Mouse (Mus musculus): Measurements from ENCODE around the gene Ahrr. TPM values are rescaled to one million over a fixed set of nuclear protein-coding genes. Genes with fewer than 3 reads are reported as not detected.

Gene Ahrr
- polyA plus RNA-seq, 1 experiment from 2014 or later, result 1.4 TPM

Other genes with a start within 250 kb of the Ahrr start
- gene Cep72, start 230.0 kb downstream of the Ahrr start, polyA plus RNA-seq (2016; fragmentation: Nextera tagmentation; extraction: Ambion mirVana), result 19.1 and 24.8 TPM in 2 replicates
- gene Slc9a3, start 170.9 kb downstream of the Ahrr start, polyA plus RNA-seq (2016; fragmentation: Nextera tagmentation; extraction: Ambion mirVana), result not detected in 2 replicates
- 80.6 and 87.3 TPM in 2 replicates for gene Exoc3, start 83.6 kb downstream of the Ahrr start, polyA plus RNA-seq (2016; fragmentation: Nextera tagmentation; extraction: Ambion mirVana)
- gene Pdcd6, start 25.2 kb upstream of the Ahrr start, polyA plus RNA-seq (2016; fragmentation: Nextera tagmentation; extraction: Ambion mirVana), result 105 and 114 TPM in 2 replicates
- gene Sdha, start 57.9 kb upstream of the Ahrr start, polyA plus RNA-seq (2016; fragmentation: Nextera tagmentation; extraction: Ambion mirVana), result 231 and 233 TPM in 2 replicates
- gene Ccdc127, start 58.0 kb upstream of the Ahrr start, polyA plus RNA-seq (2016; fragmentation: Nextera tagmentation; extraction: Ambion mirVana), result 60.2 and 67.6 TPM in 2 replicates
- not detected in 2 replicates for gene Lrrc14b, start 71.7 kb upstream of the Ahrr start, polyA plus RNA-seq (2016; fragmentation: Nextera tagmentation; extraction: Ambion mirVana)
- 3.1 and 3.2 TPM in 2 replicates for gene Zfp72, start 98.5 kb upstream of the Ahrr start, polyA plus RNA-seq (2016; fragmentation: Nextera tagmentation; extraction: Ambion mirVana)
- 87.6 and 99.5 TPM in 2 replicates for gene Ftl1-ps1, start 107.4 kb upstream of the Ahrr start, polyA plus RNA-seq (2016; fragmentation: Nextera tagmentation; extraction: Ambion mirVana)
- 19.5 and 20.4 TPM in 2 replicates for gene Zfp825, start 201.7 kb upstream of the Ahrr start, polyA plus RNA-seq (2016; fragmentation: Nextera tagmentation; extraction: Ambion mirVana)